Mouse (Mus musculus) midbrain, embryonic 14.5 days (tissue): Measurements from ENCODE around the gene Gramd2. TPM values are rescaled to one million over a fixed set of nuclear protein-coding genes. Genes with fewer than 3 reads are reported as not detected.

ENCODE experiments used
- ATAC-seq: fragments of 200-750 bp; cut with Nextera tagmentation; 2 replicates; pipeline ENCODE4 v1.8.0; 2017; ENCODE audit warnings: moderate number of reproducible peaks, moderate library complexity; ENCODE audit not compliant: low FRiP score, low TSS enrichment
- DNase-seq: peaks from one replicate; pipeline ENCODE4 v3.0.0-alpha.2; 2015
- H3K27ac ChIP-seq: fragments of 300-500 bp; sonication (generic); replicated peaks from 2 replicates; pipeline ENCODE4 v1.5.1; 2014; ENCODE audit warnings: mild to moderate bottlenecking, low read depth, low read length, moderate library complexity
- H3K27me3 ChIP-seq: fragments of 300-500 bp; sonication (generic); 2 replicates; pipeline ENCODE4 v1.6.1; 2014; ENCODE audit warnings: low read length, control low read depth, mixed read lengths; ENCODE audit not compliant: control insufficient read depth, insufficient read depth
- H3K36me3 ChIP-seq: fragments of 300-500 bp; sonication (generic); 2 replicates; pipeline ENCODE4 v1.6.1; 2014; ENCODE audit warnings: low read length, control low read depth; ENCODE audit not compliant: control insufficient read depth, insufficient read depth
- H3K4me1 ChIP-seq: fragments of 300-500 bp; sonication (generic); 2 replicates; pipeline ENCODE4 v1.6.1; 2014; ENCODE audit warnings: mild to moderate bottlenecking, antibody characterized with exemption, low read length, control low read depth; ENCODE audit not compliant: control insufficient read depth, insufficient read depth
- H3K4me2 ChIP-seq: fragments of 300-500 bp; sonication (generic); 2 replicates; pipeline ENCODE4 v1.6.1; 2014; ENCODE audit warnings: mild to moderate bottlenecking, low read length, moderate library complexity
- H3K4me3 ChIP-seq: fragments of 300-500 bp; sonication (generic); replicated peaks from 2 replicates; pipeline ENCODE4 v1.5.1; 2014; ENCODE audit warnings: low read depth, low read length
- H3K9ac ChIP-seq: fragments of 300-500 bp; sonication (generic); replicated peaks from 2 replicates; pipeline ENCODE4 v1.6.1; 2014; ENCODE audit warnings: mild to moderate bottlenecking, low read length, moderate library complexity
- H3K9me3 ChIP-seq: fragments of 300-500 bp; sonication (generic); 2 replicates; pipeline ENCODE4 v1.6.1; 2016; ENCODE audit warnings: low read length, control low read depth, mixed read lengths; ENCODE audit not compliant: control insufficient read depth
- WGBS: fragments of 180-500 bp; shearing (Covaris S2); extraction: QIAGEN DNeasy Blood & Tissue Kit; methylation state at CpG from one replicate; pipeline ENCODE4 v1.1.7; 2014; 5-methylcytosine and 5-hydroxymethylcytosine counted together
- polyA plus RNA-seq: library from polyadenylated mRNA; unstranded; fragments of >200 nt; fragmentation: Nextera tagmentation; extraction: Ambion mirVana; gene quantifications from 2 replicates; pipeline ENCODE4 v1.2.1, GENCODE M21; 2014

Gramd2 gene
- polyA plus RNA-seq, 1 experiment from 2014 or later, result 2.8 TPM

DNA sequence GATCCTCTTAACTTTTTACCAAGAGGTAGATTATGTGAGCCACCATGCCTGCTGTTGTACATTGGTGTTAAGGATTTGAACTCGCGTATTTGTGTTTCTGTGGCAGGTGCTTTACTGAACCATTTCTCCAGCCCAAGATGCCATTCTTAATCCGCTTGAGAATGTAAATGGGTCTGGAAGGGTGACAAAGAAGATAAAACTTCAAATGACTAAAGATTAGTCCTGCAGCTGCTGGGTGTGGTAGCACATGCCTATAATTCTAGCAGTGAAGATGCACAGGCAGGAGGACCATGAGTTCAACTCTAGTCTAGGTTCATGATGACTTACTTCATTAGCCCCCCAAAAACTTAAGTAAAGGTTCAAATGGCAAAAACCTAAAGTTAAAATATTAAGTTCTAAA, 64.0 kb downstream of the Gramd2 start:
- H3K27ac ChIP-seq, result no peak overlapping the region
- H3K9me3 ChIP-seq, result no peaks in the 10 kb centered on the region
- no peak overlapping the region for H3K4me3 ChIP-seq
- no peak for DNase-seq
- ATAC-seq, result no peak
- 93% methylated on average over 3 of the region's 3 CpGs for WGBS
- no peak overlapping the region for H3K9ac ChIP-seq
- H3K4me2 ChIP-seq, result no peak overlapping the region
- H3K36me3 ChIP-seq, result no peaks in the 10 kb centered on the region
- no peaks in the 10 kb centered on the region for H3K4me1 ChIP-seq
- H3K27me3 ChIP-seq, result no peaks in the 10 kb centered on the region

DNA sequence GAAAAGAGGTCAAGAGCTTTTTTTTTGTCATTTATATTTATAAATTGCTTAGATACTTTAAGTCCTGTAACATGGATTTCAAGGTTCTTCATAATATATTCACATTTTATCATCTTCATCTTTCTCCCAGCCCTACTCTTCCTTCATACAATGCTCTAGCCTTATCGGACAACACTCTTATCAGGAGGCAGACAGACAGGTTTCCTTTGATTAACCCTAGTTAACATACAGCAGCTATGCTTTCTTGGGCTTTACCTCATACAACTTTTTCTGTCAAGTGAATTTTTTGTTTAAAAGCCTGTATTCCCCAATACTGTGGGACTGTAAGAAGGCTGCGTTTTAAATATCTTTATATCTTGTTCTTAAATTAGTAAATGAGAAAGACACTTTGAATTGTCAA, 68.4 kb downstream of the Gramd2 start:
- no peak overlapping the region for H3K4me3 ChIP-seq
- no peak overlapping the region for H3K4me2 ChIP-seq
- H3K9me3 ChIP-seq, result no peaks in the 10 kb centered on the region
- H3K36me3 ChIP-seq, result no peaks in the 10 kb centered on the region
- H3K27me3 ChIP-seq, result no peaks in the 10 kb centered on the region
- DNase-seq (no peak), ATAC-seq (no peak)
- peaks cover 18% of the 10 kb centered on the region for H3K4me1 ChIP-seq
- H3K27ac ChIP-seq, result no peak overlapping the region
- H3K9ac ChIP-seq, result no peak overlapping the region
- 94% methylated on average over 2 of the region's 2 CpGs for WGBS

DNA sequence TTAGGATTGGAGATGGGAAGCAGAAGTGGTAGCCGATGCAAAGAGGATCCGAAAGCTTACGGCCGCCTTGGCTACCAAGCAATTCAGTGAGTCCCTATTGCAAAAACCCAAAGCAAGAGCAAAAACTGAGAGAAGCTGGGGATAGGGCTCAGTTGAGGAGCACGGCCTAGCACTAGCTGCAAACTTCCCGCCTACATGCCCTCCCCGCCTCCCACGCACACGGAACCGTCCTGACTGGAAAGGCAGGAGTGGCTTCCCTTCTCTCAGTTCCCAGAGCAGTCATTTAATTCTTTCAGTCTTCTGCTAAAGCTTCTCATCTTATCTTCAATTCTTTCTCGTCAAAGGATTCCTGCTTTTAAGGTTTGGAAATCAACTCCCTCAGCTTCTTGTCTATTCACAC, 69.0 kb downstream of the Gramd2 start:
- H3K4me3 ChIP-seq, result no peak overlapping the region
- H3K4me2 ChIP-seq, result no peak overlapping the region
- H3K9ac ChIP-seq, result no peak overlapping the region
- WGBS, result 93% methylated on average over 11 of the region's 11 CpGs
- H3K9me3 ChIP-seq, result no peaks in the 10 kb centered on the region
- H3K27me3 ChIP-seq, result no peaks in the 10 kb centered on the region
- H3K4me1 ChIP-seq, result peaks cover 19% of the 10 kb centered on the region
- DNase-seq, result no peak
- no peak overlapping the region for H3K27ac ChIP-seq
- no peaks in the 10 kb centered on the region for H3K36me3 ChIP-seq
- no peak for ATAC-seq

DNA sequence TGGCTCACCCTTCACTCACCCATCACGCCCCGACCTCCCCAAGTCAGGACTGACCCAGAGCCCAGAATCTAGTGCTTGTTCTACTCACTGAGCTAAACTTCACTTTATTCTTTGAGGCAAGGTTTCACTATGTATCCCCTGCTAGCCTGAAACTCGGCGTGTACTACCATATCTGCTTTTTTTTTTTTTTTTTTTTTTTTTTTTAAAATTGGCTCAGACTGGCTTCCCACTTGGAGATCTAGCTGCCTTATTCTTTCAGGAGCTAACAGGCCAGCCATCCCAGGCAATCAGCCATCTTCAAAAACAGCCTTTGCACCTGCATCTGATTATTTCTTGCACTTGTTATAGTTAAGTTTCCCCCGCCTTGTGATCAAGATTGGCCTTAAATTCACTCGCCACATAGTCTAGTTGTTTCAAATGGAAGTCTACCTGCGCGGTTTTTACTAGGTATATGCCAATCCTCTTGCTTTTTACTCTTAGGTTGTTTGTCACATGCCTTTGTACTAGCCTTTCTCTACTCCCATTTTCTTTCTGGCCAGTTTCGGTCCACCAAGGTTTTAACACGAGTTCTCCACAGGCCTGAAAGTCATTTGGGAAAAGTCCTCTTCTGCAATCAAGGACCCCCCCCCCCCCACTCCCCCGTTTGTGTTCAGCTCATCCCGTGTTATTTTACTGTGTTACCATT, 69.8 kb downstream of the Gramd2 start:
- Histone ChIP-seq H3K27ac (peak overlapping the region; percentile 93), H3K27me3 (no peaks in the 10 kb centered on the region), H3K9ac (peak overlapping the region; percentile 68), H3K36me3 (no peaks in the 10 kb centered on the region), H3K9me3 (no peaks in the 10 kb centered on the region), H3K4me3 (peak overlapping the region; percentile 87), H3K4me1 (peaks cover 19% of the 10 kb centered on the region), H3K4me2 (peak overlapping the region; percentile 76)
- ATAC-seq, result no peak
- 36% methylated on average over 12 of the region's 12 CpGs for WGBS
- peak; percentile 23 for DNase-seq

DNA sequence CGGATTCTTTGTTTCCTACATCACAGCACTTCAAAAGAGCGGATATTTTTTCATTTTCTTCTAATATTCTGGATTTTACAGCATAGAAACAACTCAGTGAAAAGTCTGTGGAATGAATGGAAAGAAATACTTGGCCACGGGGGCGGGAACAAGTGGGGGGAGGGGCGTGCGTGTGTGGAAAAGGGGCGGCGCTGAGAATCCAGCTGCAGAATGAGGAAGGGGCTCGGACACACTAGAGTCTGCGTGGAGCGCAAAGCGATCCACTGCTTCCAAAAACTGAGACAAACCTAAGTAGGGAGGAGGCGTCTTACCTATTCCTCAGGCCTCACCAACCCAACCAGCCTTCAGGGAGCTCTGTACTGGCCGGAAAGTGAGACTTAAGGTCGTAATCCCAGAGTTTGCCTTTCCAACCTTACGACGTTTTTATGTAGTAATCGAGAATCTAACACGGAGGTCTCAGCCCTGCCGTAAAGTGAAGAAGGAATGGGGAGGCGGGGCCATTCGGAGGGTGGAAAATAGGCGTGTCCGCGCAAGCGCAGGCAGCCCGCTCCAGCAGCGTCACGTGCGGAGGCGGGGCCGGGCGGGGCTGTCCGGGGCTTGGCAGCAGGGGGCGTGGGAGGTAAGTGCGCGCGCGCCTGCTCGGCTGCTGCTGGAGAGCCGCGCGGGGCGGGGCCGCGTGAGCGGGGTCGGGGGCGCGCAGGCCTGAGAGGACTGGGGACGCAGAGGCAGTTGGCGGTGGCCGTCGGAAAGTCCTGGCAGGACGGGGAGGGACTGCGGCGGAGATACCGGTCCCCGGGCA, 70.5 kb downstream of the Gramd2 start, which contains the start of the genes Senp8 and Myo9a:
Gene Senp8 (minus strand): TSS at position 444 of the 799 bp plus-strand sequence.
Gene Myo9a (plus strand): TSS at position 630 of the 799 bp plus-strand sequence.
- peak; percentile 99 for DNase-seq
- peak within 1 kb of the TSS; percentile 76 for H3K4me2 ChIP-seq
- peak; percentile 96 for ATAC-seq
- peak within 1 kb of the TSS; percentile 93 for H3K27ac ChIP-seq
- H3K4me3 ChIP-seq, result peak within 1 kb of the TSS; percentile 87
- H3K36me3 ChIP-seq, result no peaks in the 10 kb centered on the region
- H3K27me3 ChIP-seq, result no peaks in the 10 kb centered on the region
- WGBS, result under 1% methylated on average over 59 of the region's 59 CpGs
- H3K9ac ChIP-seq, result peak within 1 kb of the TSS; percentile 92
- peaks cover 19% of the 10 kb centered on the region for H3K4me1 ChIP-seq
- H3K9me3 ChIP-seq, result no peaks in the 10 kb centered on the region

DNA sequence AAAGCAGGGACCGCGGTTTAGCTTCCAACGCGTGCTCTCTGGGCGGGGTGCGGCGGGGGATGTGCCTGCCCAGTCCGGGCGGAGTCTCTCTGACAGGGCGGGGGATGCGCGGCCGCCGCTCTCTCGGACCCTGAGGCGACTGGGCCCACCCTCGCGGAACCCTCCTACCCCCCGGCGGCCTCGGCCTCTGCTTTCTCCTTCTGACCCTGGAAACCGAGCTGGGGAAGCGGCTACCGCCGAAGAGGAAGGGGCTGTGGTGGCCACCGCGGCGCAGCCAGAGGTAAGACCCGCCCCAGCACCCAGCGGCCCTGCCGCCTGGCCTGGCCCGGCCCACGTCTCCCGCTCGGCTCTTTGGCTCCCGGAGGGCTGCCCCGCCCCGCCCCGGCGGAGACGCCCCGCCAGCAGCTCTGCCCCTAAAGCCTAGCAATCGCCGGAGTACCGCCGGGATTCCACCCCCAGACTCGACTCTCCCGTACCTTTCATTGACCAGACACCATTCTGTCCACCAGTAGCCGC, 71.2 kb downstream of the Gramd2 start:
- Histone ChIP-seq H3K27ac (peak overlapping the region; percentile 93), H3K9me3 (no peaks in the 10 kb centered on the region), H3K36me3 (no peaks in the 10 kb centered on the region), H3K4me1 (peaks cover 19% of the 10 kb centered on the region), H3K4me3 (peak overlapping the region; percentile 87), H3K9ac (peak overlapping the region; percentile 92), H3K27me3 (no peaks in the 10 kb centered on the region), H3K4me2 (peak overlapping the region; percentile 75)
- DNase-seq (peak; percentile 74), ATAC-seq (peak; percentile 92)
- under 1% methylated on average over 48 of the region's 49 CpGs for WGBS

DNA sequence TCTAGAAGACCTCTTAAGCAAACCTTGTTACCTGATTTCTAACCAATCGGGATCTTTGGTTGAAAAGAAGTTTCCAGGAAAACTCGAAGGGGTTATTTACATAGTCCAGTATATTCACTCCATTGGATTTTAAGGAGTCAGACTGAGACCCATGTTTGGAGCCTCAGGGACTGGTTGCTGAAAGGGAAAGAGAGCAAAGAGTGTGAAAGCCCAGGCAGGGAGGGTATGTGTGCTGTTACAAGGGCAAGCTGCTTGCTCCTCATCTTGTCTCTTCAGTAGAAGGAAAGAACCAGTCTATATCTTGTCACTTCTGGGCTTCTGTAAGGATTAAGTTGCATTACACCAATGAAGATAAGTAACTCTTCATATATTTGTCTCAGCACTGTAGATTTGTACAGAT, 72.0 kb downstream of the Gramd2 start:
- peak overlapping the region; percentile 92 for H3K9ac ChIP-seq
- H3K4me3 ChIP-seq, result peak overlapping the region; percentile 87
- ATAC-seq (no peak), DNase-seq (peak; percentile 22)
- WGBS, result 4% methylated on average over 2 of the region's 2 CpGs
- peak overlapping the region; percentile 93 for H3K27ac ChIP-seq
- H3K36me3 ChIP-seq, result no peaks in the 10 kb centered on the region
- no peaks in the 10 kb centered on the region for H3K27me3 ChIP-seq
- H3K4me1 ChIP-seq, result peaks cover 19% of the 10 kb centered on the region
- no peaks in the 10 kb centered on the region for H3K9me3 ChIP-seq
- H3K4me2 ChIP-seq, result peak overlapping the region; percentile 75

DNA sequence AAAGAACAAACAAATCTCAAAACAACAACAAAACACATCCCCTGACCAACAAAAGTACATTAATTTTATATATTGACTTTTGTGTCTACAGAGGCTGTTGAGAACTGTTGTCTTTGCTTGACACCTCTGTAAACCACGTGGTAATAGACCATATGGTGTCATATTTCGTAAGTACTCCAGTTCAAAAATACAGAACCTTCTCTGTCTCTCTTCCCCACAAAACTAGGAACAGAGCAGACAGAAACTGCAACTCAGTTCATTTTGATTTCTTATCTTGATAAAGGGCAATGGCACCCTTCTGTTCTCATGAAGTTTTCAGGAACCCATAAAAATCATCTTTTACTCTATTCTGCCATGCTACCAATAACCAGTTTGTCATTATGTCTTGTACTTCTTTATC, 75.3 kb downstream of the Gramd2 start:
- DNase-seq (no peak), ATAC-seq (no peak)
- 80% methylated on average over 2 of the region's 2 CpGs for WGBS
- Histone ChIP-seq H3K4me2 (no peak overlapping the region), H3K4me1 (peaks cover 10% of the 10 kb centered on the region), H3K27me3 (no peaks in the 10 kb centered on the region), H3K9ac (no peak overlapping the region), H3K4me3 (no peak overlapping the region), H3K9me3 (no peaks in the 10 kb centered on the region), H3K36me3 (no peaks in the 10 kb centered on the region), H3K27ac (no peak overlapping the region)
